Mouse (Mus musculus): ENCODE results near the gene Kif7. TPM values are rescaled to one million over a fixed set of nuclear protein-coding genes. Genes with fewer than 3 reads are reported as not detected.

The Kif7 gene
- polyA plus RNA-seq, 1 experiment from 2014 or later: 6.3 TPM

- Histone ChIP-seq H3K36me3 (replicated peaks) (peaks cover 17% of the 10 kb centered on the region), H3K4me3 (no peak overlapping the region), H3K27me3 (ENCODE audit: poor library complexity, severe bottlenecking) (0 out of 2 replicates have a peak, but pooled peaks cover 5% of the 10 kb centered on the region), H3K27ac (no peak overlapping the region), H3K4me1 (peaks cover 16% of the 10 kb centered on the region), H3K9me3 (no peaks in the 10 kb centered on the region)
- no peak for DNase-seq (ENCODE audit: extremely low spot score, low spot score)
- WGBS: 84% methylated on average over 4 of the region's 4 CpGs
Observed at GRCm38 (mm10) chr7:79740279-79740678, 24.8 kb upstream of the Kif7 start.

- no peak overlapping the region for H3K27ac ChIP-seq
- no peaks in the 10 kb centered on the region for H3K9me3 ChIP-seq
- H3K36me3 ChIP-seq (replicated peaks): peaks cover 17% of the 10 kb centered on the region
- DNase-seq (ENCODE audit: extremely low spot score, low spot score): no peak
- WGBS: 94% methylated on average over 2 of the region's 2 CpGs
- no peak overlapping the region for H3K4me3 ChIP-seq
- peaks cover 16% of the 10 kb centered on the region for H3K4me1 ChIP-seq
- 0 out of 2 replicates have a peak, but pooled peaks cover 5% of the 10 kb centered on the region for H3K27me3 ChIP-seq (ENCODE audit: poor library complexity, severe bottlenecking)
Observed at GRCm38 (mm10) chr7:79738913-79739312, 23.4 kb upstream of the Kif7 start.

- Histone ChIP-seq H3K27me3 (ENCODE audit: poor library complexity, severe bottlenecking) (no peaks in the 10 kb centered on the region), H3K9me3 (no peaks in the 10 kb centered on the region), H3K4me1 (peaks cover 2% of the 10 kb centered on the region; the same call in 1 of the 2 replicates), H3K36me3 (replicated peaks) (peaks cover 17% of the 10 kb centered on the region), H3K4me3 (no peak overlapping the region), H3K27ac (no peak overlapping the region)
- no peak for DNase-seq (ENCODE audit: extremely low spot score, low spot score)
- 94% methylated on average over 14 of the region's 14 CpGs for WGBS
Observed at GRCm38 (mm10) chr7:79736511-79736910, 21.0 kb upstream of the Kif7 start.

- 85% methylated on average over 8 of the region's 8 CpGs for WGBS
- Histone ChIP-seq H3K4me3 (no peak overlapping the region), H3K9me3 (no peaks in the 10 kb centered on the region), H3K27ac (no peak overlapping the region), H3K36me3 (replicated peaks) (peaks cover 17% of the 10 kb centered on the region), H3K4me1 (peaks cover 6% of the 10 kb centered on the region), H3K27me3 (ENCODE audit: poor library complexity, severe bottlenecking) (peaks cover 8% of the 10 kb centered on the region; the same call in 1 of the 2 replicates)
- no peak for DNase-seq (ENCODE audit: extremely low spot score, low spot score)
Observed at GRCm38 (mm10) chr7:79734563-79734962, 19.0 kb upstream of the Kif7 start.

- 66% methylated on average over 4 of the region's 4 CpGs for WGBS
- peaks cover 13% of the 10 kb centered on the region for H3K36me3 ChIP-seq (replicated peaks)
- H3K4me3 ChIP-seq: no peak within 1 kb of the TSS
- DNase-seq (ENCODE audit: extremely low spot score, low spot score): no peak
- peaks cover 15% of the 10 kb centered on the region for H3K4me1 ChIP-seq
- no peak within 1 kb of the TSS for H3K27ac ChIP-seq
- peaks cover 21% of the 10 kb centered on the region for H3K27me3 ChIP-seq (ENCODE audit: poor library complexity, severe bottlenecking)
- H3K9me3 ChIP-seq: no peaks in the 10 kb centered on the region
Observed at GRCm38 (mm10) chr7:79732622-79733021, 17.1 kb upstream of the Kif7 start, which contains the start of gene Plin1. Gene Plin1, minus strand, starts transcription at chr7:79732903.

GRCm38 (mm10) chr7:79731438-79731837 lies 15.9 kb upstream of the Kif7 start:
- no peak for DNase-seq (ENCODE audit: extremely low spot score, low spot score)
- Histone ChIP-seq H3K4me3 (no peak overlapping the region), H3K27ac (no peak overlapping the region), H3K27me3 (ENCODE audit: poor library complexity, severe bottlenecking) (peaks cover 27% of the 10 kb centered on the region), H3K36me3 (replicated peaks) (peaks cover 2% of the 10 kb centered on the region; the same call in 1 of the 2 replicates), H3K4me1 (peaks cover 15% of the 10 kb centered on the region), H3K9me3 (no peaks in the 10 kb centered on the region)
- WGBS: 74% methylated on average over 13 of the region's 13 CpGs

GRCm38 (mm10) chr7:79729743-79730370 lies 14.3 kb upstream of the Kif7 start:
- DNase-seq (ENCODE audit: extremely low spot score, low spot score): no peak

GRCm38 (mm10) chr7:79729169-79729568 lies 13.6 kb upstream of the Kif7 start:
- Histone ChIP-seq H3K9me3 (no peaks in the 10 kb centered on the region), H3K27me3 (ENCODE audit: poor library complexity, severe bottlenecking) (peaks cover 41% of the 10 kb centered on the region), H3K36me3 (replicated peaks) (no peaks in the 10 kb centered on the region), H3K27ac (no peak overlapping the region), H3K4me1 (peaks cover 15% of the 10 kb centered on the region), H3K4me3 (no peak overlapping the region)
- WGBS: 10% methylated on average over 8 of the region's 8 CpGs
- peak; percentile 78 for DNase-seq (ENCODE audit: extremely low spot score, low spot score)

More at GRCm38 (mm10) chr7:79729743-79730370, 14.3 kb upstream of the Kif7 start:
- Histone ChIP-seq H3K27me3 (ENCODE audit: poor library complexity, severe bottlenecking) (peaks cover 41% of the 10 kb centered on the region), H3K9me3 (no peaks in the 10 kb centered on the region), H3K4me1 (peaks cover 15% of the 10 kb centered on the region), H3K36me3 (replicated peaks) (no peaks in the 10 kb centered on the region), H3K4me3 (no peak overlapping the region), H3K27ac (no peak overlapping the region)
- 73% methylated on average over 11 of the region's 11 CpGs for WGBS

- H3K4me1 ChIP-seq: peaks cover 15% of the 10 kb centered on the region
- H3K27ac ChIP-seq: no peak overlapping the region
- H3K27me3 ChIP-seq (ENCODE audit: poor library complexity, severe bottlenecking): peaks cover 48% of the 10 kb centered on the region
- no peak overlapping the region for H3K4me3 ChIP-seq
- H3K36me3 ChIP-seq (replicated peaks): no peaks in the 10 kb centered on the region
- WGBS: 25% methylated on average over 6 of the region's 6 CpGs
- DNase-seq (ENCODE audit: extremely low spot score, low spot score): peak; percentile 72
- H3K9me3 ChIP-seq: no peaks in the 10 kb centered on the region
Observed at GRCm38 (mm10) chr7:79728219-79728618, 12.7 kb upstream of the Kif7 start.

GRCm38 (mm10) chr7:79727091-79727490 lies 11.6 kb upstream of the Kif7 start:
- Histone ChIP-seq H3K27ac (no peak overlapping the region), H3K4me3 (no peak overlapping the region), H3K4me1 (peaks cover 15% of the 10 kb centered on the region), H3K36me3 (replicated peaks) (no peaks in the 10 kb centered on the region), H3K9me3 (no peaks in the 10 kb centered on the region), H3K27me3 (ENCODE audit: poor library complexity, severe bottlenecking) (peaks cover 59% of the 10 kb centered on the region)
- WGBS: 21% methylated on average over 2 of the region's 2 CpGs
- DNase-seq (ENCODE audit: extremely low spot score, low spot score): peak; percentile 47

- Histone ChIP-seq H3K4me3 (peak overlapping the region; percentile 62), H3K27ac (peak overlapping the region; percentile 76), H3K27me3 (ENCODE audit: poor library complexity, severe bottlenecking) (peaks cover 87% of the 10 kb centered on the region), H3K4me1 (peaks cover 15% of the 10 kb centered on the region), H3K9me3 (no peaks in the 10 kb centered on the region), H3K36me3 (replicated peaks) (no peaks in the 10 kb centered on the region)
- DNase-seq (ENCODE audit: extremely low spot score, low spot score): peak; percentile 57
- WGBS: under 1% methylated on average over 48 of the region's 48 CpGs
Observed at GRCm38 (mm10) chr7:79721386-79721977, 6.0 kb upstream of the Kif7 start.

- DNase-seq (ENCODE audit: extremely low spot score, low spot score): no peak
- Histone ChIP-seq H3K4me1 (peaks cover 38% of the 10 kb centered on the region), H3K9me3 (no peaks in the 10 kb centered on the region), H3K4me3 (peak overlapping the region; percentile 56), H3K27ac (no peak overlapping the region), H3K27me3 (ENCODE audit: poor library complexity, severe bottlenecking) (peaks cover 59% of the 10 kb centered on the region), H3K36me3 (replicated peaks) (peaks cover 42% of the 10 kb centered on the region)
- 16% methylated on average over 17 of the region's 17 CpGs for WGBS
Observed at GRCm38 (mm10) chr7:79710831-79711230, 4.7 kb downstream of the Kif7 start.

GRCm38 (mm10) chr7:79710130-79710607 lies 5.4 kb downstream of the Kif7 start:
- Histone ChIP-seq H3K4me3 (peak overlapping the region; percentile 56), H3K27ac (peak overlapping the region; percentile 60), H3K9me3 (no peaks in the 10 kb centered on the region), H3K36me3 (replicated peaks) (peaks cover 49% of the 10 kb centered on the region), H3K27me3 (ENCODE audit: poor library complexity, severe bottlenecking) (peaks cover 59% of the 10 kb centered on the region), H3K4me1 (peaks cover 31% of the 10 kb centered on the region)
- DNase-seq (ENCODE audit: extremely low spot score, low spot score): peak; percentile 68
- WGBS: 1% methylated on average over 55 of the region's 55 CpGs

Data from forebrain, embryonic 10.5 days (tissue).